Mouse (Mus musculus) forebrain, embryonic 10.5 days (tissue): ENCODE measurements around the gene Itgb1bp2. TPM values are rescaled to one million over a fixed set of nuclear protein-coding genes. Genes with fewer than 3 reads are reported as not detected.
A peak's percentile ranks its signal among the peaks of the same experiment; 100 is the strongest.

ENCODE experiments used
- DNase-seq: peaks from one replicate; pipeline ENCODE4 v3.0.0-alpha.2; 2017; ENCODE audit warnings: low spot score; ENCODE audit errors: extremely low spot score
- H3K27ac ChIP-seq: fragments of 300-500 bp; sonication (generic); 2 replicates; pipeline ENCODE4 v1.5.1; 2016; ENCODE audit warnings: mild to moderate bottlenecking
- H3K27me3 ChIP-seq: fragments of 300-500 bp; sonication (generic); 2 replicates; pipeline ENCODE4 v1.6.1; 2016; ENCODE audit warnings: mild to moderate bottlenecking; ENCODE audit not compliant: poor library complexity, severe bottlenecking
- H3K36me3 ChIP-seq: fragments of 300-500 bp; sonication (generic); replicated peaks from 2 replicates; pipeline ENCODE4 v1.6.1; 2016; ENCODE audit warnings: mild to moderate bottlenecking, moderate library complexity
- H3K4me1 ChIP-seq: fragments of 300-500 bp; sonication (generic); 2 replicates; pipeline ENCODE4 v1.6.1; 2016
- H3K4me3 ChIP-seq: fragments of 300-500 bp; sonication (generic); 2 replicates; pipeline ENCODE4 v1.5.1; 2016; ENCODE audit warnings: mild to moderate bottlenecking, moderate library complexity
- H3K9me3 ChIP-seq: fragments of 300-500 bp; sonication (generic); 2 replicates; pipeline ENCODE4 v1.6.1; 2016; ENCODE audit warnings: mild to moderate bottlenecking, moderate library complexity
- WGBS: fragments of 180-500 bp; shearing (Covaris S2); methylation state at CpG from one replicate; pipeline ENCODE4 v1.1.7; 2016; 5-methylcytosine and 5-hydroxymethylcytosine counted together
- polyA plus RNA-seq: library from polyadenylated mRNA; unstranded; fragments of >200 nt; fragmentation: Nextera tagmentation; extraction: Ambion mirVana; gene quantifications from 2 replicates; pipeline ENCODE4 v1.2.1, GENCODE M21; 2016

The Itgb1bp2 gene
- 2.0 and 2.1 TPM in 2 replicates for polyA plus RNA-seq

DNA sequence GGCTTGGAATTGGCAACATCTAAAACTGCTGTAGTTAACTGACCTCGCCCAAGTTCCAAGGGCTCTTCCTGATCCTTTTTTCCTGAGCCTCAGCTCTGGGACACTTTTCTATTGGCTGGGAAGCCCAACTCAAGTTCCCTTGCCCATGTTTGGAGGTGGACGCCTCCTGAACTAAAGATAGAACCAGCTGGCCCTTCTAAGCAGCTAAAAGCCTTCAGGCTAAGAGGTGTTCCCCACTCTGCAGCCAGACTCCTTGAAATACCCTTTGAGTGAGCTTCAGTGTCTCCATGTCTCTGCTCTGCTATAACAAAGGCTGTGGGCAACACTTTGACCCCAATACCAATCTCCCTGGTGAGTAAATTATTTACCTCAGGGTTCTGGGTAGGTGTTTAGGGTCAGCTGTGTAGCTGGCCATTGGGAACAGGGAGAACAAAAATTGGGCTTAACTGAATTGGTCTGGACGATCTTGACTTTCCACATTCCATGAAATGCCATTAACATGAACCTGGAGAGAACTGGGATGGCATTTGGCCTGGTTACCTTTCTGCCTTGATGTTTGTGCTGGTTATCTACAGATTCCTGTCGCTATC lies at the start of gene Itgb1bp2:
TSS of gene Itgb1bp2 (plus strand) at position 203 of the 590 bp plus-strand sequence.
- peaks cover 97% of the 10 kb centered on the region for H3K36me3 ChIP-seq
- DNase-seq, result no peak
- 77% methylated on average over 4 of the region's 4 CpGs for WGBS

DNA sequence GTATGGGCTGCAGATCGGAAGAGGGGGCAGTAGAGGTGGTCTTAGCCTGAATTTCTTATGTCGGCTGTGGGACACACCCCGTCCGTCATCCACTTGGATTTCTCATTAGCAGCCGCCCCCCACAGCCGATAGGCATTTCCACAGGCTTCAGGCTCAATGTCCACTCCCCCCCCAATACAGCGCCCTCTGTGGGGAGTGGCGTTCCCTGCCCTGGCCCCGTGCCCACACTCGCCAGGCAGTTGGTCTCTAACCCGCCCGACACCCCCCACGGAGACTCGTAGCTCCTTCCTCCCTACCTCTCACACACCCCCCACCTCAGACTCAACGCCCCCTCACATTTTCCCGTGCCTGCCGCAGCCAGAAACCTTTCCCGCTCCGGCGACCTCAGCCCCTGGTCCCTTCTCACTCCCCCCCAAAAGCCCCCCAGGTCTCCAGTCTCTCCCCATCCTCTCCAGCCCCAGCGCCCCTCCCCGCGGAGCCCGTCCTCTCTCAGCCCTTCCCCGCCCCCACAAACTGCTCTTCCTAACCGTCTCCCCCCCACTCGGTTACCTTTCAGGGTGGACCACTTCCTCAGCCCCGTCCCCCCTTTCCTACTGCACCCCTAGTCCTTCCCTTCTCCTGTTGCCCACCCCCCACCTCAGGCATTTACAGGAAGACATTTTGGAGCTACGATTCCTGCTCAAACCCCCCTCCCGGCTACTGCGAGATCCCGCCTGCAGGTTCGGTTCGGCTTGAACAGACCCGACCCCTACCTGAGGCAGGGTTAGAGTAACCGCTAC lies 29.8 kb upstream of the Itgb1bp2 start:
- Histone ChIP-seq H3K9me3 (no peaks in the 10 kb centered on the region), H3K4me1 (peaks cover 24% of the 10 kb centered on the region), H3K4me3 (peak overlapping the region; percentile 67), H3K36me3 (peaks cover 27% of the 10 kb centered on the region), H3K27me3 (peaks cover 60% of the 10 kb centered on the region), H3K27ac (peak overlapping the region; percentile 86)
- DNase-seq, result no peak
- WGBS, result 19% methylated on average over 35 of the region's 36 CpGs

More for the DNA sequence above, at the start of gene Itgb1bp2:
- no peaks in the 10 kb centered on the region for H3K9me3 ChIP-seq
- H3K27ac ChIP-seq, result no peak within 1 kb of the TSS
- H3K27me3 ChIP-seq, result peaks cover 63% of the 10 kb centered on the region
- H3K4me1 ChIP-seq, result no peaks in the 10 kb centered on the region
- no peak within 1 kb of the TSS for H3K4me3 ChIP-seq

DNA sequence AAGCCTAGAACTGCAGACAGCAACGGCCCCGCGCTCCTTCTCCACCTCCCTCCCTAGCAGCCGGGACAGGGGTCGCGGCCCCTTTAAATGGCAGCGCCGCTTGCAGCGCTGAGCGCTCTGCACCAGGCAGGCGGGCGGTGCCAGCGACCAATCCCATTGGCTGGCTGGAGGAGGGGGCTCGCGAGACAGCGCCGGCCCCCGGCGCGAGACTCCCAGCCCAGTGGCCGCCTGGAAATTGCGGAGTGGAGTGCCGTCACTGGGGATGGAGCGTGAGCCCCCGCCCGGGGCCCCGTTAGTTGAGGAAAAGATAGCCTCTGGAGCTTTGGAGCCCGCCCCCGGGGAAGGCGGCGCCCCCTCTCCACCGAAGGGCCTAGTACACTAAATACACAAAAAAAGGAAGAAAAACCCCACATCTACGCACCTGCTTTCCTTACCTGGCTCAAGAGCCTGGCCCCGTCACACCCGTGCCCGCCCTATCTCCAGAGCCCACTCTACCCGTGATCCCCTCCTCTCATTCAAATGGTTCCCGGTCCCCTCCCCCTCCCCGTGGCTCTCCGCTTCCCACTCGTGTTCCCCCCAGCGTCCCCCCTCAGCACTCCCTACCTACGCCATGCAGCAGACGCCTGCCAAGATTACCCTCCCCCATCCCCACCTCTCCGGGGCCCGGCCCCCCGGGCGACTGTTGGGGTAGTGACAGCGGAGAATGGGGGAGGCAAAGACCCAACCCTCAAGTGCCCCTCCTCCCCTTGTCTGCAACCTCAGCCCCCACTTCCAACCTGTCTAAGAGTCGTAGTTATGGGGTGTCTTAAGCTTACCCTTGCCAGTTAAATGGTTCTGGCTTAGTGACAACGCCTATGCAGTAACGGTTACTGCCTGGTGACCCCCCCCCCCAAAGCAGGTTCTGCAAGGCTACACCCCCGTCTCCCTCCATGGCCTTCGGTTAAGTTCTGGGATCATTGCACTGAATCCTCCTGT lies 28.9 kb upstream of the Itgb1bp2 start:
- Histone ChIP-seq H3K9me3 (no peaks in the 10 kb centered on the region), H3K4me1 (peaks cover 24% of the 10 kb centered on the region), H3K27me3 (peaks cover 56% of the 10 kb centered on the region), H3K27ac (peak overlapping the region; percentile 86), H3K4me3 (peak overlapping the region; percentile 67), H3K36me3 (peaks cover 19% of the 10 kb centered on the region)
- 13% methylated on average over 54 of the region's 54 CpGs for WGBS
- peak; percentile 82 for DNase-seq

DNA sequence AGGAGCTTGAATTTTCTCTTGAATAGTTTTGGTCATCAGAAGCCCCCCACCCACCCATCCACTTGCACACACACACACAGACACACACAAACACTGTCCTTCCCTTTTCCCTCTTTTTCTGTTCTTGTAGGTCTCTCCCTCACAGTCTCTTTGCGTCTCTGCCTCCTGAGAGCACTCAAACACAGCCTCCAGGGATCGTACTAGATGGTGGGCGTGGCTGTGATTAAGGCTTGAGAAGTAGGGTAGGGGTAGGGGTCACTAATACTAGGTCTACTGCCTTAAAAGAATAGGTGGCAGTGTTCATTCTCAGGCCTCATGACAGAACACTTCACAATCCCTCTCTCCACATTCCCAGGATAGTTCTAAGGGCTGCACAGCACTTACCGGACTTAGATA lies 28.2 kb upstream of the Itgb1bp2 start, which contains the start of gene Zmym3:
TSS of gene Zmym3 (minus strand) at position 150 of the 396 bp plus-strand sequence.
- WGBS, result 26% methylated on average over 4 of the region's 4 CpGs
- Histone ChIP-seq H3K27ac (peak within 1 kb of the TSS; percentile 86), H3K4me3 (peak within 1 kb of the TSS; percentile 67), H3K4me1 (peaks cover 24% of the 10 kb centered on the region), H3K27me3 (peaks cover 52% of the 10 kb centered on the region), H3K9me3 (no peaks in the 10 kb centered on the region), H3K36me3 (peaks cover 12% of the 10 kb centered on the region)
- no peak for DNase-seq

DNA sequence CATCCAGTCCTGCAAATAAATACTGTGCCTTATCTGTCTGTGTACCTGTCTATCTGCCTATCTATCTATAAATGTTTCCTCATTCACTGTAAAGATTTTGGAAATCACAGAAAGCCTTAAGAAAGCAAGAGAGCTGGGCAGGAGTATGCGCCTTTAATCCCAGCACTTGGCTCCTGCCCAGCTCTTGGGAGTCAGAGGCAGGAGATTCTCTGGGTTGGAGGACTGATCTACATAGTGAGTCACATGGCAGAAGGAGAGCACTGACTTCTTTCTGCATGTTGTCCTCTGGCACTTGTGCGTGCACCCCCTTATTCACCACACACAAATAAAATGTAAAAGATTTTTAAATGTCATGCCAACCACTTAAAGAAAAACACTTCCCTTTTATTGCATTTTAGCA lies 25.4 kb upstream of the Itgb1bp2 start:
- Histone ChIP-seq H3K27ac (no peak overlapping the region), H3K36me3 (no peaks in the 10 kb centered on the region), H3K27me3 (peaks cover 27% of the 10 kb centered on the region), H3K9me3 (no peaks in the 10 kb centered on the region), H3K4me3 (no peak overlapping the region), H3K4me1 (peaks cover 19% of the 10 kb centered on the region)
- WGBS, result 88% methylated on average over 2 of the region's 2 CpGs
- DNase-seq, result no peak

DNA sequence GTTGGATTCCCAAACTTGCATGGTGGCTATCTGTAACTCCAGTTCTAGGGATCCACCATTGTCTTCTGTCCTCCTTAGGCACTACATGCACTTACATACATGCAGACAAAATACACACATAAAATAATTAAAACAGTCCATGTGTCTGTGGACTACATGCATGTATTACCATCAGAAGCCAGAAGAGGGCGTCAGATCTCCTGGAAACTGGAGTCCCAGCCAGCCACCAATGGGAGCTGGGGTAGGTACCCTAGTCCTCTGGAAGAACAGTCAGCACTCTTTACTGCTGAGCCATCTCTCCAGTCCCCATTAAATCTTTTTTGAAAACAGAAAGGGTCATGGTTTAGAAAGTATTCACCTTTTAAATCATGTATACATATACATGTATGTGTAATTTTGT lies 21.1 kb upstream of the Itgb1bp2 start:
- H3K27me3 ChIP-seq, result peaks cover 16% of the 10 kb centered on the region
- H3K27ac ChIP-seq, result no peak overlapping the region
- no peaks in the 10 kb centered on the region for H3K9me3 ChIP-seq
- peak; percentile 16 for DNase-seq
- peaks cover 21% of the 10 kb centered on the region for H3K36me3 ChIP-seq
- 6% methylated on average over 1 of the region's 1 CpGs for WGBS
- H3K4me3 ChIP-seq, result no peak overlapping the region
- peaks cover 11% of the 10 kb centered on the region for H3K4me1 ChIP-seq

DNA sequence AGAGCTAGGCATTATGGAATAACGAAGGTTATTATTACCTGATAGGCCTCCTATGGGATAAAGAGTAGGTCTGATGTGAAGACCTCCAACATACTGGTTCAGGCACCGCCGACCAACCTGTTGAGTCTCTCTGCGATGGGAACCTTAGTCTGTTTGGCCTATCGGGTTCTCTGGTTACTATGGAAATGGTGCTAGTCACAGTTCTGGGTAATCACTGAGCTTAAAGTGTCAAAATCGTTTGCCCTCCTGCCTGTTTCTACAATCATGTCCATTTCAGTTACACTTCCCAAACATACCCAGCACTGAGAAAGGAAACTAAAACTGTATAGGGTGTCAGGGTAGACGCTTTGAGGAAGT lies 20.1 kb upstream of the Itgb1bp2 start:
- H3K4me1 ChIP-seq, result peaks cover 11% of the 10 kb centered on the region
- H3K27me3 ChIP-seq, result peaks cover 16% of the 10 kb centered on the region
- peak overlapping the region; percentile 97 for H3K27ac ChIP-seq
- H3K4me3 ChIP-seq, result peak overlapping the region; percentile 69
- WGBS, result 17% methylated on average over 7 of the region's 7 CpGs
- peak; percentile 19 for DNase-seq
- no peaks in the 10 kb centered on the region for H3K9me3 ChIP-seq
- H3K36me3 ChIP-seq, result peaks cover 31% of the 10 kb centered on the region

DNA sequence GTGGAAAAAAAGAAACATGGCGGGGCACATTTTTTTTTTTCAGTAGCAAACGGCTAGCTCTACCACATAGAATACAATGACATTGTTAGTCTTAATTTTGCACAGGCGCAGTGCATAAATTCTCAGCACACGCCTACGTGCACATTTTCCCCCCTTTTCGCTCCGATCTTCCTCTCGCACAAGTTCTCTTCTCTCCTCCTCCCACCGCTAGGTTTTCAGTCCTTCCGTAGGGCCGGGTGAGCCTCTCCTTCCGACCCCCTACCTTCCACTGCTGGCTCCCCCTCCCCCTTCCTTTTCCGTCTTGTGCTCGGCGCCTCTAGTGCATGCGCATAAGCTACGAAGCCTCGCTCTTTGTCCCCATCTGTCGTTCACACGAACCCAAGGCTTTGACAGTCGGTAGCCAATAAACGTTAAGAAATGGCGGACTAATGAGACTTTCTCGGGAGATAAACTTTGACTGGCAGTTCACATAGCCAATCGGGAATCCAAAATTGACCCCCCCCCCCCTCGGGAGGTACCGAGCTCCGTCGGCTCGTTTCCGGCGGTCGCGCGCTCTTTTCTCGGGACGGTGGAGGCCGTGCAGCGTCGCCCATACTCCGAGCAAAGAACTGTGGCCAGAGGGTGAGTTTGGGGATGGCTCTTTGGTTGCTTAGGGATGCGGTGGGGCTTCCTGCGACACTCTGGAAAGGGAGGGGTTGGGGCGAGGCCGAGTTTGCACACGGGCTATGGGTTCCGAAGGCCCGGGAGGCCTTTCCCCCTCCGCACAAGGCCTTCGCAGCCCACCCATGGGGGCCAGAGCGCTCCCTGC lies 19.5 kb upstream of the Itgb1bp2 start, which contains the start of gene Nono:
TSS of gene Nono (plus strand) at position 177 of the 808 bp plus-strand sequence.
- Histone ChIP-seq H3K27ac (peak within 1 kb of the TSS; percentile 97), H3K4me3 (peak within 1 kb of the TSS; percentile 69), H3K9me3 (no peaks in the 10 kb centered on the region), H3K4me1 (peaks cover 11% of the 10 kb centered on the region), H3K27me3 (peaks cover 16% of the 10 kb centered on the region), H3K36me3 (peaks cover 35% of the 10 kb centered on the region)
- 20% methylated on average over 51 of the region's 51 CpGs for WGBS
- DNase-seq, result peak; percentile 86

DNA sequence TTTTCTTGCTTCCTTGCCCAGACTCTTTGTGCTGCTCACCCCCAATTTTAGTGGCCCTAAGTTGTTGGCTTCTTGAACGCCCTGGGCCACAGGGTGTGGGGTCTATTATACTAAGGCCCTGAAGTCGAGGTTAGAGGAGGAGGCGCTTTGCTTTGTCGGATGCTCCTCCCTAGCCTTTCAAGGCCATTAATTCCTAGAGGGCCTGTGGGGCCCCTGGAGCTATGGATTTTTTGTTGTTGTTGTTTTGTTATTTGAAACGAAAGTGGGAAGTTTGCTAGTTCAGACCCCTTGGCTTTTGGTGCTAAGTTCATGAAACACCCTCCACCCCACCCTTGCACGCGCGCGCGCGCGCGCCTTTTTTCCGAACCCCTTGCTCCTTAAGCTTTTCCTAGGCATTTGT lies 18.9 kb upstream of the Itgb1bp2 start:
- DNase-seq, result no peak
- Histone ChIP-seq H3K4me1 (peaks cover 11% of the 10 kb centered on the region), H3K9me3 (no peaks in the 10 kb centered on the region), H3K27me3 (peaks cover 16% of the 10 kb centered on the region), H3K4me3 (peak overlapping the region; percentile 69), H3K27ac (peak overlapping the region; percentile 97), H3K36me3 (peaks cover 40% of the 10 kb centered on the region)
- 29% methylated on average over 14 of the region's 14 CpGs for WGBS

DNA sequence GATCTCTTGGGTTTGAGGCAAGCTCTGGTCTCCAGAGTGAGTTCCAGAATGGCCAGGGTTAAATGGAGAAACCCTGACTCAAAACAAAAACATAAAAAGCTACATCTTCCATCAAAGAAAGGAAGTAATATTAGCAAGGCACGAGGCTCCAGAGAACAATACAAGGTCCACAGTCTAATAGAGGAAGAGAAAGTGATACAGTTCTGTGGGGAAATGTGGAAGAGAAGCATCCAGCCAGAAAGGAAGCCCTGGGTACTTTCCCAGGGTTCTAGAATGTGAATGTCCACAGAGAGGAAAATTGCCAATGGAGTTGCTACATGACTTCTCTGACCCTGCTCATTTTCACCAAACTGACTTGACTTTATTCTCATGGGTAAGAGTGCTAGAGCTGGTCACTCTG lies 2.3 kb downstream of the Itgb1bp2 start:
- H3K27ac ChIP-seq, result no peak overlapping the region
- H3K9me3 ChIP-seq, result no peaks in the 10 kb centered on the region
- H3K4me1 ChIP-seq, result no peaks in the 10 kb centered on the region
- H3K4me3 ChIP-seq, result no peak overlapping the region
- H3K27me3 ChIP-seq, result peaks cover 61% of the 10 kb centered on the region
- no peak for DNase-seq
- WGBS, result 79% methylated on average over 1 of the region's 1 CpGs
- peaks cover 90% of the 10 kb centered on the region for H3K36me3 ChIP-seq

DNA sequence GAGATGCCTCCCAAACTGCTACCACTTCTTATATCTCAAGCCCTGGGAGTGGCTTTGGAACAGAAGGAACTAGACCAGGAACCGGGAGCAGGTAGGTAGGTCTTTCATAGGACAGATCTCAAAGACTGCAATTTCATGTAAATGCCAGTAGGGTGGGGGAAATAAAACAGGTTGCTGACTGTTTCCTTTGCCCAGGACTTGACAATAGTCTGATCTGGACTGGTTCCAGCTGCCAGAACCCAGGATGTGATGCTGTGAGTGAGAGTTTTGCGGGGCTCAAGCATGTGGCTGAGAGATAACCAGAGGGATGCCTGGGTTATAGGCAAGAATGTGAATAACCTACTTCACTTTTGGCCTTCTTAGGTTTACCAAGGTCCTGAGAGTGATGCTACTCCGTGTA lies 2.7 kb downstream of the Itgb1bp2 start:
- Histone ChIP-seq H3K4me3 (no peak overlapping the region), H3K4me1 (no peaks in the 10 kb centered on the region), H3K27ac (no peak overlapping the region), H3K9me3 (no peaks in the 10 kb centered on the region), H3K27me3 (peaks cover 57% of the 10 kb centered on the region), H3K36me3 (peaks cover 86% of the 10 kb centered on the region)
- DNase-seq, result no peak
- 88% methylated on average over 3 of the region's 3 CpGs for WGBS

DNA sequence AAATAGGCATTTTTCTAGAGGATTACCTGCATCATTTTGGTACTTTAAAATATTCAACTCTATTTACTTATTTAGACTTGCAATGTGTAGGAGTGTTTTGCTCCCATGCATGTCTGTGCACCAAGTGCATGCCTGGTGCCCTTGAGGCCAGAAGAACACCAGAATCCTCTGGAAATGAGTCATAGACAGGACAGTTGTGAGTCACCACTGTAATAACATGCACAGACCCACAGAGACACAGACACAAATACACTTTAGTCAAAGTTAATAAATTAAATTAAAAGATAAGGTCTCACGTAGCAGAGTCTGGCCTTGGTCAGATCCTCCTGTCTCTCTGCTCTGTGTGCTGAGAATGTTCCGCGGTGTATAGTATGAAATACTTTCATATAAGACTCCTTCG lies 23.3 kb downstream of the Itgb1bp2 start:
- H3K9me3 ChIP-seq, result no peaks in the 10 kb centered on the region
- WGBS, result 93% methylated on average over 4 of the region's 4 CpGs
- H3K4me1 ChIP-seq, result no peaks in the 10 kb centered on the region
- no peak overlapping the region for H3K27ac ChIP-seq
- peaks cover 7% of the 10 kb centered on the region for H3K27me3 ChIP-seq
- H3K36me3 ChIP-seq, result peaks cover 73% of the 10 kb centered on the region
- H3K4me3 ChIP-seq, result no peak overlapping the region
- no peak for DNase-seq
